Mouse (Mus musculus) adrenal gland, adult 18-20 months (tissue): ENCODE results near the gene Slc25a39. TPM values are rescaled to one million over a fixed set of nuclear protein-coding genes. Genes with fewer than 3 reads are reported as not detected.
A peak's percentile ranks its signal among the peaks of the same experiment; 100 is the strongest.

Source experiments
- DNase-seq, 2 experiments: peaks; one replicate each; pipeline ENCODE4 v3.0.0; 2021 to 2022; ENCODE audit warnings: low spot score in 2 of 2
- long read RNA-seq, 2 experiments: library from polyadenylated mRNA; stranded (forward); transcript quantifications; one replicate each; pipeline ENCODE4 v2.0.0; 2021
- total RNA-seq, 2 experiments: library from RNA; stranded (reverse); gene quantifications; 1 replicate in 1 of 2; 2 replicates in 1 of 2; pipeline ENCODE4 v1.2.3; 2021

Gene Slc25a39
- total RNA-seq = 100 to 1,000 TPM; 461 to 466 TPM
- long read RNA-seq, experiment 1, transcript Slc25a39-201 (12 exons, 1,685 nt) = major isoform, 218 of 239 reads
- long read RNA-seq, experiment 1, partial matches to known transcripts = 10 of 239 reads
- long read RNA-seq, experiment 1, other reads (novel, unspliced or antisense) = 11 of 239 reads
- long read RNA-seq, experiment 2, transcript Slc25a39-201 (12 exons, 1,685 nt) = major isoform, 610 of 720 reads
- long read RNA-seq, experiment 2, partial matches to known transcripts = 56 of 720 reads
- long read RNA-seq, experiment 2, other reads (novel, unspliced or antisense) = 54 of 720 reads

GRCm38 (mm10) chr11:102407834-102408215 lies at the start of gene Slc25a39:
Gene Slc25a39 (minus strand): TSS chr11:102407946.
- no peak for DNase-seq

- peak; percentile 62 to 68 for DNase-seq
Measured at GRCm38 (mm10) chr11:102455740-102456396, 48.1 kb upstream of the Slc25a39 start.

- no peak for DNase-seq
Measured at GRCm38 (mm10) chr11:102453131-102453530, 45.4 kb upstream of the Slc25a39 start.

- no peak for DNase-seq
Measured at GRCm38 (mm10) chr11:102449043-102450008, 41.6 kb upstream of the Slc25a39 start.

- no peak for DNase-seq
Measured at GRCm38 (mm10) chr11:102448327-102448726, 40.6 kb upstream of the Slc25a39 start.

GRCm38 (mm10) chr11:102447497-102447896 lies 39.8 kb upstream of the Slc25a39 start, which contains the start of gene Fam171a2:
Gene Fam171a2 (minus strand): TSS chr11:102447682.
- DNase-seq = peak; percentile 83 to 86

- DNase-seq = no peak
Measured at GRCm38 (mm10) chr11:102446581-102447461, 39.1 kb upstream of the Slc25a39 start.

DNA sequence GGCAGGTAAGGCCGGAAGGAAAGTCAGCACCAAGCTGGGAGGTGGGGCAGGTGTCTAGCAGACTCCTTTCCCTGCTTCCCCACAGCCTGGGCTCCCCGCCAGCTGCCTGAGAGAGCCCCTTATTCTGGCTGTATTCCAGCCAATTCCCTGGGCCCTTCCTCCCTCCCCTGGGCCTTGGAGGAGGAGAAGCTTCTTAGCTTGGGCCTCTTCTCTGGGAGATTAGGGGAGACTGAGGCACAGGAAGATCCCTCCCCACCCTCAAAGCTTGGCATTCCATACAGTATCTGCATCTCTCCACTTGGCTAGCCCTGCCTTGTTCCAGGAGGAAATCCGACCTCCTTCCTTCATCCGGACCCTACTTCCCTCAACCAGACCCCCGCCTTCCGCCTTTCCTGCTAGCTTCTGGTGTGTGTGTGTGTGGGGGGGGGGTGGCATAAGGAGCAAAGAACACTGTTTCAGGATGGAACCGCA lies 38.2 kb upstream of the Slc25a39 start:
- no peak for DNase-seq

- no peak for DNase-seq
Measured at GRCm38 (mm10) chr11:102445264-102445890, 37.6 kb upstream of the Slc25a39 start.

- no peak for DNase-seq
Measured at GRCm38 (mm10) chr11:102444781-102445180, 37.0 kb upstream of the Slc25a39 start.

DNA sequence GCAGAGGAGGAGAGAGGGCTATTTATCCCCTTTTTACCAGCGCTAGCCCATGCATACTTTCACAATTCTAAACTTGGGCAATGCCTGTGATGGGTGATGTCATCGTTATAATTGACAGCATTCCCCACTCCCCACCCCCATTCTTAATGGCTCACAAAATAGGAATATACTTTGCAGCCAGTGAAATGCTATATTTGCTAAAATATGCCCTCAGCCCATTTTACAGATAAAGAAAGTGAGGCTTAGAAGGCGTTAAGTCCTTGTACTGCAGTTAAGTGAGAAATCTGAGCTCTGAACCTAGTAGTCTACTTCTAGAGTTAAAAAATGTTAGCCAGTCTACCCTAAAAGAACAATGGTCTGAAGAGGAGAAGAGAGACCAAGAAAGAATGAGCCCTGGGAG lies 36.6 kb upstream of the Slc25a39 start:
- no peak for DNase-seq

DNA sequence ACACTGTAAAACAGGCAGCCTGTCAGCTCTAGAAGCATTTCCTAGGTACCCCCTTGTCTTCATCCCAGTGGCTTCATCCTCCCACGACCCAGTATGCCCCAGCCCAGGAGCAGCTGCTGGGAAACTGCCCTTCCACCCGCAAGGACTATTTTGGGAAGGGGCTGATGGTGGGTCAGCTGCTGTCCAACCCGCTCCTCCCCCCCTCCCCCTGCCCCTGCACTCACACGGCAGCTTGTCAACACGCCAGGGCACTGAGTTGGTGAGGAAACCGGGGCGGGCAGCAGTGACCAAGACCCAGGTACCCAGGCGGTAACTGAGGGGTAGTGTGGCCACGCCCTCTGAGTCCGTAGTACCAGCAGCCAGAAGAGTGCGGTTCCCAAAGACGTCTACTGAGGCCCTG lies 36.0 kb upstream of the Slc25a39 start:
- no peak for DNase-seq

DNA sequence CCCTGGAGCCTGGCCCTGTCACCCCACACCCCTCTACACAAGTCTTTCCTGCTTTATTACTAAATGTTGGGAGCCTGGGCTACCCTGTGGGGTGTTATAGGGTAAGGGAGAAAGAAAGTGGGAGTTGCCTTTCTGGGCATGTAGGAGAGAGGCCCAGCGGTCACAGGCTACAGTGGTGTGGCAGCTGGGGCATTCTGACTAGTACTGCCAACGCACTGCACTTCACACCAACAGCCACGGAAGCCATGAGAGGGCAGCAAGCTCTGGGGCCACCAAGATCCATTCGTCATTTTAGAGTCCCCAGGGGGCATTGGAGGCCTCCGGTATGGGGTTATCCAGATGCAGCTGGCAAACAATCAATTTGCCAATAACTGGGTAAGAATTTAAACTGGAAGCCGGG lies 34.3 kb upstream of the Slc25a39 start:
- no peak for DNase-seq

DNA sequence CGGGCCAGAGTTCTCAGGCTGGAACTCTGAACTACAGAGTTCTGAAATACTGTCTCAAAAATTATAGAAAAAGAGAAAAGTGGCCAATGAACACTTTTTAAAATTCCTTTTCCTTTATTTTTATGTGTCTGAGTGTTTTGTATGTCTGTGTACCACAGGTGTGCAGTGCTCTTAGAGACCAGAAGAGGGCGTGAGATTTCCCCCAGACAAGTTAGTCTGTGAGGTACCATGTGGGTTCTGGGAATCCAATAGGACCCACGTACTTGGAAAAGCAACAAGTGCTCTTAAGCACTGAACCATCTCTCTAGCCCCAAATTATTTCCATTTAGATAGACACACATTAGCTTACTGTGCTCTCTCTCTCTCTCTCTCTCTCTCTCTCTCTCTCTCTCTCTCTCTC lies 33.7 kb upstream of the Slc25a39 start:
- DNase-seq = no peak

DNA sequence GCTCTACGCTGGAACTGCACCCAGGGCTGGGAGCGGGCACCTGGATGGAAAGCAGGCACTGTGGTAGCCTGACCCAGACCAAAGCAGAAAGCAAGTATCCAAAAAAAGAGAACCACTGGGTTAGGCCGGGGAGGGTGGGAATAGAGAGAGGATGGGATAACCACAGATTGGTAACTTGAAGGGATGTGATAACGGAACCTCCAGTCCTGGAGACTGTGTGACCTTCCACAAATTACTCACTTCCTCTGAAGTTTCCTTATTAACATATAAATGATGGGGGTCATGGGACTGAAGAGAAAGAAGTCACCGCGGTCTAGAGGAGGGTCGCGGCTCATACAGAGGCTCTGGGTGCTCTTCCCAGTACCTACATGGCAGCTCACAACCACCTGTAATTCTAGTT lies 32.5 kb upstream of the Slc25a39 start:
- no peak for DNase-seq

DNA sequence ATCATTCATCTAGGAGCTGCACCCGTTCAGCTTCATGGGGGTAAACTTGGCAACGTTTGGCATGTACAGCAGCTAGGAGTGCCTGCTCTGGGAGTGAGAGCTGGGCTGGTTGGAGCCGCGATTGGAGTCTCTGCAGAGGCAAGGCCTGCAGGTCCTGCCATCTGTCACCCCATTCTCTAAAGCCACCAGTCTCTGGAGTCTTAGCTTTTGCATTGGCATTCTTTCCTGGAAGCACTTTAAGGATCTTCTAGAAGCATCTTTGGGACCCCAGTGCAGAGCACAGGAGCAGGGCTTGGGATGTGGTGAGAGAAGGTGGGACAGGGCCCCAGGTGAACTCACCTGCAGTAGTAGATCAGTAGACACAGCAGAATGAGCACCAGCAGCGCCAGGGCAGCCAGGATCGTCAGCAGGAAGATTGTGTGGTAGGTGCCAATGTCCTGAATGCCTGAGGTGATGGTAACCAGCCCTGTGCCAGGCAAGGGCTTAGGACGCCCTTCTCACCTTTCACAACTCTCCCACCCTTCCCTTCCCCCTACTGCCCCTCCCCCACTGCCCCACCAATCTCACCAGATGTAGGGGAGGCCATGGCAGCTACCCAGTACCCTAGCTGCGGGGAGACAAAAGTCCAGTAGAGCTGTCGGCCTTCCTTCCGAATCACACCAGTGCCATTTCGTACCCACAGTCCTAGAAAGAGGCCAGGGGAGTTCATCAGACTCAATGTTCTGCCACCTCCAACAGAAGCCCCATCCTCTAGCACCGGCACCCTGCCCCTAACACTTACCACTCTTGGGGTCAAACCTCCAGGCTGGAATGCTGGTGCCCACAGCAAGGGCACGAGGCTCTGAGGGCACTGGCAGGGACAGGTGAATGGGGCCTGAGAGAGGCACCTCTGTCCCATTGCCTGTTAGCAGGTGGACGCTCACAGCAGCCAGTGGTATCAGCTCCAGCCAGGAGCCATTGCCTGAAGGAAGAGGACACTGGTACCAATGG lies 31.6 kb upstream of the Slc25a39 start:
- DNase-seq = no peak

DNA sequence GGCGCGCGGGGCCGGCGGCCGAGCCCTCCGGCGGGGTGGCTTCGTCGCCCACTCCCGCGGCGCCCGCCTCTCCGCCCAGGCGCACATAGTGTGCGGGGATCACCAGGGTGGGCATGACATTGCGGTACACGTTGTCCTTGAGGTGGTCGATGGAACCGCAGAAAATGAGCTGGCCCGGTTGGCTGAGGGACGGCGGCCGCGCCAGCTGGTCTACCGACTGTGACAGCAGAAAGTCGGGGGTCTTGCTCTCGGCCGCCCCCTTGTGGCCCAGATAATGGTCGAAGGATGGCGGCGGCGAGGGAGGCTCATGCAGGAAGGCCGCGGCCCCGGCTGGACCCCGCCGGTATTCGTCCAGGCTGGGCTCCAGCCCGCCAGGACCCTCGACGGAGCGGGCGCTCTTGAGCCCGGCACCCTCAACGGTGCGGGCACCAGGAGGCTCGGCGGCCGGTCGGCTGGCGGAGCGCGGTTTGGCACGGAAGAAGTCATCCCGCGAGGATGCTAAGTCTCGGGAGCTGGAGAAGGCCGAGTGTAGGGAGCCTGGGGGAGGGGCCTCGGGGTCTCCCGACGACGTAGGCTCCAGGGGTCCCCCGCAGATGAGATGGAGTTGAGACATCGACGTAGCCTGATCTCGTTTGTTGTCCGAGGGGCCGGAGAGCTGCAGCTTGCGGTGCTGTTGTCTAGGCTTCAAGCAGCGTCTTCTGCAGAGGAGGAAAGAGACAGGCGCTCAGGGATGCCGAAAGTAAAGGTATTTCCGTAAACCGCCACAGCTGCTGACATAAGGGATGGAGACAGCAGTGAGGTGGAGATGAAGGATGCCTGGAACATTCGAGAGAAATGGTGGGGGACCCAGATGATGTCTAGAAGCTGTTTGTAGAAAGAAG lies 30.7 kb upstream of the Slc25a39 start:
- peak; percentile 87 to 90 for DNase-seq
